Mouse (Mus musculus) intestine, embryonic 16.5 days (tissue): Measurements from ENCODE around the gene Rae1. TPM values are rescaled to one million over a fixed set of nuclear protein-coding genes. Genes with fewer than 3 reads are reported as not detected.
A peak's percentile ranks its signal among the peaks of the same experiment; 100 is the strongest.

ENCODE experiments used
- ATAC-seq: fragments of 200-750 bp; cut with Nextera tagmentation; 2 replicates; pipeline ENCODE4 v1.8.0; 2017; ENCODE audit warnings: moderate TSS enrichment, moderate library complexity
- H3K27ac ChIP-seq: fragments of 300-500 bp; sonication (generic); 2 replicates; pipeline ENCODE4 v1.5.1; 2014; ENCODE audit warnings: mild to moderate bottlenecking, low read length
- H3K27me3 ChIP-seq: fragments of 300-500 bp; sonication (generic); replicated peaks from 2 replicates; pipeline ENCODE4 v1.6.1; 2014; ENCODE audit warnings: low read length, control low read depth, mixed read lengths; ENCODE audit not compliant: control insufficient read depth, insufficient read depth
- H3K36me3 ChIP-seq: fragments of 300-500 bp; sonication (generic); 2 replicates; pipeline ENCODE4 v1.6.1; 2014; ENCODE audit warnings: low read length, control low read depth; ENCODE audit not compliant: control insufficient read depth, insufficient read depth
- H3K4me1 ChIP-seq: fragments of 300-500 bp; sonication (generic); 2 replicates; pipeline ENCODE4 v1.6.1; 2014; ENCODE audit warnings: low read length, control low read depth, mixed read lengths; ENCODE audit not compliant: control insufficient read depth, insufficient read depth
- H3K4me2 ChIP-seq: fragments of 300-500 bp; sonication (generic); 2 replicates; pipeline ENCODE4 v1.6.1; 2014; ENCODE audit warnings: low read depth, low read length, control low read depth
- H3K4me3 ChIP-seq: fragments of 300-500 bp; sonication (generic); 2 replicates; pipeline ENCODE4 v1.5.1; 2014; ENCODE audit warnings: mild to moderate bottlenecking, low read length
- H3K9ac ChIP-seq: fragments of 300-500 bp; sonication (generic); 2 replicates; pipeline ENCODE4 v1.6.1; 2014; ENCODE audit warnings: low read depth, low read length
- H3K9me3 ChIP-seq: fragments of 300-500 bp; sonication (generic); 2 replicates; pipeline ENCODE4 v1.6.1; 2016; ENCODE audit warnings: low read length, control low read depth; ENCODE audit not compliant: control insufficient read depth
- WGBS: fragments of 180-500 bp; shearing (Covaris S2); extraction: QIAGEN DNeasy Blood & Tissue Kit; methylation state at CpG from one replicate; pipeline ENCODE4 v1.1.7; 2014; 5-methylcytosine and 5-hydroxymethylcytosine counted together
- polyA plus RNA-seq: library from polyadenylated mRNA; unstranded; fragments of >200 nt; fragmentation: Nextera tagmentation; extraction: Ambion mirVana; gene quantifications from 2 replicates; pipeline ENCODE4 v1.2.1, GENCODE M21; 2015

Gene Rae1
- polyA plus RNA-seq, 1 experiment from 2014 or later, result 117 TPM

- peak; percentile 73 for ATAC-seq
- WGBS, result 70% methylated on average over 7 of the region's 7 CpGs
- Histone ChIP-seq H3K27me3 (no peaks in the 10 kb centered on the region), H3K4me2 (no peak overlapping the region), H3K36me3 (no peaks in the 10 kb centered on the region; the same call in 1 of the 2 replicates), H3K9ac (peak overlapping the region; percentile 18; the same call in 1 of the 2 replicates), H3K4me1 (peaks cover 4% of the 10 kb centered on the region; the same call in 1 of the 2 replicates), H3K4me3 (no peak overlapping the region), H3K9me3 (no peaks in the 10 kb centered on the region), H3K27ac (no peak overlapping the region)
Measured at GRCm38 (mm10) chr2:173037827-173038607, 38.1 kb downstream of the Rae1 start.

- WGBS, result 91% methylated on average over 4 of the region's 4 CpGs
- Histone ChIP-seq H3K4me3 (no peak overlapping the region), H3K4me1 (peaks cover 4% of the 10 kb centered on the region; the same call in 1 of the 2 replicates), H3K9me3 (no peaks in the 10 kb centered on the region), H3K36me3 (no peaks in the 10 kb centered on the region; the same call in 1 of the 2 replicates), H3K9ac (no peak overlapping the region), H3K4me2 (no peak overlapping the region), H3K27ac (no peak overlapping the region), H3K27me3 (no peaks in the 10 kb centered on the region)
- ATAC-seq, result no peak
Measured at GRCm38 (mm10) chr2:173039041-173039440, 39.1 kb downstream of the Rae1 start.

GRCm38 (mm10) chr2:173040803-173041202 lies 40.9 kb downstream of the Rae1 start:
- 82% methylated on average over 3 of the region's 3 CpGs for WGBS
- no peak overlapping the region for H3K4me2 ChIP-seq

GRCm38 (mm10) chr2:173041242-173041641 lies 41.3 kb downstream of the Rae1 start:
- H3K36me3 ChIP-seq, result no peaks in the 10 kb centered on the region
- no peak for ATAC-seq
- no peak overlapping the region for H3K9ac ChIP-seq
- H3K9me3 ChIP-seq, result no peaks in the 10 kb centered on the region
- peaks cover 4% of the 10 kb centered on the region; the same call in 1 of the 2 replicates for H3K4me1 ChIP-seq
- no peaks in the 10 kb centered on the region for H3K27me3 ChIP-seq
- no peak overlapping the region for H3K27ac ChIP-seq
- H3K4me2 ChIP-seq, result no peak overlapping the region
- H3K4me3 ChIP-seq, result no peak overlapping the region
- WGBS, result 46% methylated on average over 5 of the region's 5 CpGs

More at GRCm38 (mm10) chr2:173040803-173041202, 40.9 kb downstream of the Rae1 start:
- no peaks in the 10 kb centered on the region for H3K9me3 ChIP-seq
- H3K27me3 ChIP-seq, result no peaks in the 10 kb centered on the region
- peaks cover 4% of the 10 kb centered on the region; the same call in 1 of the 2 replicates for H3K4me1 ChIP-seq
- no peaks in the 10 kb centered on the region for H3K36me3 ChIP-seq
- H3K4me3 ChIP-seq, result no peak overlapping the region
- H3K9ac ChIP-seq, result no peak overlapping the region
- H3K27ac ChIP-seq, result no peak overlapping the region
- ATAC-seq, result no peak

GRCm38 (mm10) chr2:173041893-173042292 lies 42.0 kb downstream of the Rae1 start:
- no peak overlapping the region for H3K4me3 ChIP-seq
- WGBS, result 81% methylated on average over 1 of the region's 1 CpGs
- H3K27me3 ChIP-seq, result no peaks in the 10 kb centered on the region
- H3K9ac ChIP-seq, result no peak overlapping the region
- no peaks in the 10 kb centered on the region for H3K36me3 ChIP-seq
- no peaks in the 10 kb centered on the region for H3K9me3 ChIP-seq
- H3K4me1 ChIP-seq, result peaks cover 6% of the 10 kb centered on the region; the same call in 1 of the 2 replicates
- ATAC-seq, result no peak
- no peak overlapping the region for H3K4me2 ChIP-seq
- H3K27ac ChIP-seq, result no peak overlapping the region

GRCm38 (mm10) chr2:173042504-173043162 lies 42.7 kb downstream of the Rae1 start:
- no peak overlapping the region for H3K4me2 ChIP-seq
- no peaks in the 10 kb centered on the region for H3K36me3 ChIP-seq
- H3K9me3 ChIP-seq, result no peaks in the 10 kb centered on the region
- no peak for ATAC-seq
- peaks cover 9% of the 10 kb centered on the region for H3K4me1 ChIP-seq
- 75% methylated on average over 11 of the region's 11 CpGs for WGBS
- H3K27ac ChIP-seq, result no peak overlapping the region
- H3K4me3 ChIP-seq, result no peak overlapping the region
- no peak overlapping the region for H3K9ac ChIP-seq
- H3K27me3 ChIP-seq, result no peaks in the 10 kb centered on the region

GRCm38 (mm10) chr2:173044198-173044970 lies 44.5 kb downstream of the Rae1 start:
- Histone ChIP-seq H3K27ac (no peak overlapping the region), H3K36me3 (no peaks in the 10 kb centered on the region), H3K27me3 (no peaks in the 10 kb centered on the region), H3K4me1 (peaks cover 12% of the 10 kb centered on the region), H3K9ac (no peak overlapping the region), H3K9me3 (no peaks in the 10 kb centered on the region), H3K4me3 (no peak overlapping the region), H3K4me2 (no peak overlapping the region)
- WGBS, result 77% methylated on average over 18 of the region's 18 CpGs
- ATAC-seq, result no peak

- no peaks in the 10 kb centered on the region for H3K9me3 ChIP-seq
- H3K4me2 ChIP-seq, result no peak overlapping the region
Measured at GRCm38 (mm10) chr2:173046582-173047297, 46.8 kb downstream of the Rae1 start.

More at GRCm38 (mm10) chr2:173046582-173047297, 46.8 kb downstream of the Rae1 start:
- 69% methylated on average over 15 of the region's 15 CpGs for WGBS
- H3K36me3 ChIP-seq, result no peaks in the 10 kb centered on the region
- ATAC-seq, result peak; percentile 14; the same call in 1 of the 2 replicates
- 0 out of 2 replicates have a peak overlapping the region, but pooled peaks have one; percentile 30 for H3K27ac ChIP-seq
- no peaks in the 10 kb centered on the region for H3K27me3 ChIP-seq
- H3K9ac ChIP-seq, result peak overlapping the region; percentile 46
- H3K4me3 ChIP-seq, result no peak overlapping the region
- H3K4me1 ChIP-seq, result peaks cover 22% of the 10 kb centered on the region
